Mouse (Mus musculus) embryo, embryonic 10.5 days (tissue): Measurements from ENCODE around the gene Klhl4.
A peak's percentile ranks its signal among the peaks of the same experiment; 100 is the strongest.

Source experiments
- DNase-seq: peaks from one replicate; pipeline ENCODE4 v3.0.0-alpha.2; 2015; ENCODE audit warnings: low spot score

Klhl4 gene

GRCm38 (mm10) chrX:114473782-114474731 is at the start of gene Klhl4:
Gene Klhl4 (plus strand): TSS chrX:114474333.
- DNase-seq, result peak; percentile 52

GRCm38 (mm10) chrX:114484153-114484552 is 10.0 kb downstream of the Klhl4 start:
- DNase-seq, result no peak

GRCm38 (mm10) chrX:114486691-114487090 is 12.6 kb downstream of the Klhl4 start:
- DNase-seq, result no peak

- DNase-seq, result peak; percentile 63
Observed at GRCm38 (mm10) chrX:114558141-114558540, 84.0 kb downstream of the Klhl4 start.

- peak; percentile 11 for DNase-seq
Observed at GRCm38 (mm10) chrX:114582311-114582710, 108.2 kb downstream of the Klhl4 start.
